Mouse (Mus musculus) frontal cortex, adult 2 months (tissue): ENCODE data around the gene Mrps18b. TPM values are rescaled to one million over a fixed set of nuclear protein-coding genes. Genes with fewer than 3 reads are reported as not detected.

Source experiments
- DNase-seq, 2 experiments: peaks; one replicate each; pipeline ENCODE4 v3.0.0; 2022; ENCODE audit warnings: low spot score in 1 of 2; ENCODE audit errors: extremely low spot score in 1 of 2
- polyA plus RNA-seq: library from polyadenylated mRNA; depleted of rRNA; stranded (reverse); fragments of >200 nt; gene quantifications from 2 replicates; pipeline ENCODE4 v1.2.3, GENCODE M21; 2012

Gene Mrps18b
- polyA plus RNA-seq, 1 experiment: 55.9 TPM

GRCm38 (mm10) chr17:35882924-35883323 is 33.3 kb downstream of the Mrps18b start:
- DNase-seq: no peak

GRCm38 (mm10) chr17:35879245-35880057 is 36.7 kb downstream of the Mrps18b start, which contains the start of gene Dhx16:
Gene Dhx16 (plus strand): TSS chr17:35879819.
- DNase-seq: peak; percentile 90 to 97

GRCm38 (mm10) chr17:35874721-35875120 is 41.5 kb downstream of the Mrps18b start:
- peak in 1 of 2 experiments; percentile 81 for DNase-seq

GRCm38 (mm10) chr17:35873774-35874519 is 42.2 kb downstream of the Mrps18b start:
- DNase-seq: peak; percentile 55 to 89

GRCm38 (mm10) chr17:35870884-35871696 is 45.1 kb downstream of the Mrps18b start:
- no peak for DNase-seq

- DNase-seq: peak in 1 of 2 experiments; percentile 24
Observed at GRCm38 (mm10) chr17:35870151-35870883, 45.9 kb downstream of the Mrps18b start.

GRCm38 (mm10) chr17:35869346-35870067 is 46.7 kb downstream of the Mrps18b start:
- no peak for DNase-seq

- no peak for DNase-seq
Observed at GRCm38 (mm10) chr17:35868961-35869345, 47.2 kb downstream of the Mrps18b start.

GRCm38 (mm10) chr17:35868165-35868820 is 47.9 kb downstream of the Mrps18b start:
- DNase-seq: no peak

GRCm38 (mm10) chr17:35866911-35867890 is 49.0 kb downstream of the Mrps18b start:
- DNase-seq: peak in 1 of 2 experiments; percentile 30

GRCm38 (mm10) chr17:35866281-35866831 is 49.8 kb downstream of the Mrps18b start:
- DNase-seq: peak in 1 of 2 experiments; percentile 23

GRCm38 (mm10) chr17:35865481-35866280 is 50.5 kb downstream of the Mrps18b start, which contains the start of gene Ppp1r18:
Gene Ppp1r18 (plus strand): TSS chr17:35865593.
- peak in 1 of 2 experiments; percentile 26 for DNase-seq

GRCm38 (mm10) chr17:35864832-35865353 is 51.3 kb downstream of the Mrps18b start:
- DNase-seq: no peak

- DNase-seq: peak; percentile 75 to 89
Observed at GRCm38 (mm10) chr17:35861198-35861857, 54.9 kb downstream of the Mrps18b start, which contains the start of gene Nrm. Gene Nrm (plus strand): TSS chr17:35861318.

GRCm38 (mm10) chr17:35860831-35861197 is 55.4 kb downstream of the Mrps18b start:
- DNase-seq: no peak
